Comparison of ENCODE assay signal across 9 mouse cellular contexts in genomic region chr7:35810736-35811135, GRCm38 (mm10). TPM values are rescaled to one million over a fixed set of nuclear protein-coding genes. Genes with fewer than 3 reads are reported as not detected.
A peak's percentile ranks its signal among the peaks of the same experiment; 100 is the strongest.
DNase-seq lines count a peak whose midpoint lies in the region; ATAC-seq and TF ChIP-seq lines count a peak whose summit lies in the region.
"Had no signal": no experiment of that assay in that cellular context is flagged by ENCODE, and none has a peak within 500 bp of the region (broad histone marks: within the 10 kb centered on the region; RNA-seq: fewer than 3 reads in every experiment).

No protein-coding gene starts in this region.

- DNase-seq in heart, postnatal 0 days (ENCODE audit: low spot score) = no peak
- DNase-seq in testis, postnatal 10 days (ENCODE audit: low spot score) = peak; percentile 49
- no peak for DNase-seq in testis, postnatal 14 days (ENCODE audit: low spot score)
- DNase-seq in skeletal muscle tissue, adult 2 months (ENCODE audit: low read depth, low spot score) = peak; percentile 13
- DNase-seq in cerebellum, adult 9-11 months = no peak
- no peak for DNase-seq in right cerebral cortex, postnatal 4 days

- H3K4me3 ChIP-seq in heart, postnatal 0 days (ENCODE audit: low read depth, low read length) = no peak overlapping the region
- no peak overlapping the region for H3K4me3 ChIP-seq in heart, embryonic 12.5 days
- H3K4me3 ChIP-seq: lung, embryonic 15.5 days had no signal

- no peak for TF ChIP-seq EP300 in heart, postnatal 0 days (IDR thresholded peaks at IDR 0.05; ENCODE audit: low read depth)

- H3K27ac ChIP-seq in heart, postnatal 0 days (ENCODE audit: low read depth) = no peak overlapping the region
- no peak overlapping the region for H3K27ac ChIP-seq in heart, embryonic 12.5 days (ENCODE audit: poor library complexity, severe bottlenecking)
- H3K27ac ChIP-seq: lung, embryonic 15.5 days had no signal

- no peaks in the 10 kb centered on the region for H3K27me3 ChIP-seq in heart, postnatal 0 days (ENCODE audit: control insufficient read depth, insufficient read depth, low read length)
- no peaks in the 10 kb centered on the region for H3K27me3 ChIP-seq in heart, embryonic 12.5 days (replicated peaks)
- H3K27me3 ChIP-seq: lung, embryonic 15.5 days had no signal

- no peak overlapping the region for H3K4me2 ChIP-seq in heart, postnatal 0 days (ENCODE audit: low read depth, low read length)
- H3K4me2 ChIP-seq in heart, embryonic 12.5 days = no peak overlapping the region
- H3K4me2 ChIP-seq: lung, embryonic 15.5 days had no signal

- no peak for ATAC-seq in heart, postnatal 0 days (ENCODE audit: insufficient read depth, low read depth)
- no peak for ATAC-seq in heart, embryonic 12.5 days (ENCODE audit: insufficient number of reproducible peaks, low FRiP score)
- peak; percentile 91 for ATAC-seq in common myeloid progenitor, adult 5-6 weeks (replicated peaks; ENCODE audit: low read depth, poor library complexity, severe bottlenecking)

- no peaks in the 10 kb centered on the region for H3K9me3 ChIP-seq in heart, postnatal 0 days (replicated peaks; ENCODE audit: control insufficient read depth, low read length)
- no peaks in the 10 kb centered on the region for H3K9me3 ChIP-seq in heart, embryonic 12.5 days (replicated peaks)
- H3K9me3 ChIP-seq: lung, embryonic 15.5 days had no signal

- H3K9ac ChIP-seq in heart, postnatal 0 days (replicated peaks; ENCODE audit: low read depth, low read length) = no peak overlapping the region
- no peak overlapping the region for H3K9ac ChIP-seq in heart, embryonic 12.5 days
- H3K9ac ChIP-seq: lung, embryonic 15.5 days had no signal

- peak; percentile 44 for TF ChIP-seq CTCF in heart, postnatal 0 days (IDR thresholded peaks at IDR 0.05; ENCODE audit: low read depth)

- no peaks in the 10 kb centered on the region for H3K4me1 ChIP-seq in heart, postnatal 0 days (ENCODE audit: control insufficient read depth, insufficient read depth)
- H3K4me1 ChIP-seq in heart, embryonic 12.5 days (replicated peaks) = no peaks in the 10 kb centered on the region

- 43% methylated on average over 8 of the region's 8 CpGs for WGBS in heart, postnatal 0 days
- WGBS in heart, embryonic 12.5 days = 46% methylated on average over 8 of the region's 8 CpGs

- no peaks in the 10 kb centered on the region for H3K36me3 ChIP-seq in heart, postnatal 0 days (replicated peaks; ENCODE audit: control insufficient read depth, insufficient read depth, low read length)
- no peaks in the 10 kb centered on the region for H3K36me3 ChIP-seq in heart, embryonic 12.5 days
- H3K36me3 ChIP-seq: lung, embryonic 15.5 days had no signal

RNA-seq across cellular contexts. Expression of gene Zfp507, which starts 7.9 kb away (rescaled TPM):
- 8.4 and 10.9 TPM in 2 replicates for total RNA-seq in heart, postnatal 0 days (2014; rRNA removed; ENCODE audit: low replicate concordance)
- polyA plus RNA-seq in heart, postnatal 0 days (2015; fragmentation: Nextera tagmentation; extraction: Ambion mirVana) = 5.2 and 5.9 TPM in 2 replicates
- polyA plus RNA-seq in heart, embryonic 12.5 days (2016; fragmentation: Nextera tagmentation; extraction: Ambion mirVana) = 15.0 and 17.6 TPM in 2 replicates
- 22.5 and 23.8 TPM in 2 replicates for total RNA-seq in common myeloid progenitor, adult 5-6 weeks (2017)

RNA-seq across cellular contexts. Expression of gene Dpy19l3, which starts 56.5 kb away (rescaled TPM):
- total RNA-seq in heart, postnatal 0 days (2014; rRNA removed; ENCODE audit: low replicate concordance) = 1.1 and 3.4 TPM in 2 replicates
- 4.9 and 5.4 TPM in 2 replicates for polyA plus RNA-seq in heart, postnatal 0 days (2015; fragmentation: Nextera tagmentation; extraction: Ambion mirVana)
- 12.2 and 14.2 TPM in 2 replicates for polyA plus RNA-seq in heart, embryonic 12.5 days (2016; fragmentation: Nextera tagmentation; extraction: Ambion mirVana)
- 17.6 and 23.5 TPM in 2 replicates for total RNA-seq in common myeloid progenitor, adult 5-6 weeks (2017)

Comparison
In these comparisons a context has a peak if more than half of its experiments do, and no peak if none do; other contexts are left out.
1. DNase-seq: peak in testis, postnatal 10 days (single experiment) and skeletal muscle tissue, adult 2 months (single experiment); none in heart, postnatal 0 days (single experiment), testis, postnatal 14 days (single experiment), cerebellum, adult 9-11 months (single experiment) and right cerebral cortex, postnatal 4 days (single experiment).